ENCODE assay signal across 14 mouse cellular contexts in genomic region chr13:24993160-24993559, GRCm38 (mm10). TPM values are rescaled to one million over a fixed set of nuclear protein-coding genes. Genes with fewer than 3 reads are reported as not detected.
DNase-seq lines count a peak whose midpoint lies in the region; ATAC-seq and TF ChIP-seq lines count a peak whose summit lies in the region.
"Had no signal": no experiment of that assay in that cellular context is flagged by ENCODE, and none has a peak within 500 bp of the region (broad histone marks: within the 10 kb centered on the region; RNA-seq: fewer than 3 reads in every experiment).

No protein-coding gene starts in this region.

- no peak for TF ChIP-seq CTCF in layer of hippocampus, adult 2 months (conservative IDR thresholded peaks at IDR 0.05)

- peak overlapping the region; percentile 19; the same call in 1 of the 2 replicates for H3K27ac ChIP-seq in layer of hippocampus, adult 2 months
- H3K27ac ChIP-seq: embryonic facial prominence, embryonic 12.5 days; heart, embryonic 13.5 days; limb, embryonic 15.5 days had no signal

- H3K4me3 ChIP-seq in layer of hippocampus, adult 2 months: no peak overlapping the region
- H3K4me3 ChIP-seq: embryonic facial prominence, embryonic 12.5 days; heart, embryonic 13.5 days; limb, embryonic 15.5 days had no signal

- ATAC-seq in frontal cortex, adult (ENCODE audit: low TSS enrichment): peak; percentile 56
- ATAC-seq in granulocyte monocyte progenitor cell, adult 5-6 weeks (replicated peaks; ENCODE audit: poor library complexity, severe bottlenecking): 0 out of 2 replicates have a peak, but pooled peaks have one; percentile 21

- DNase-seq in frontal cortex, postnatal 10 days (ENCODE audit: low spot score in 2 of 2): no peak
- peak in 1 of 2 experiments; percentile 9 for DNase-seq in layer of hippocampus, adult 2 months (ENCODE audit: low spot score in 2 of 2)
- no peak for DNase-seq in layer of hippocampus, postnatal 25 days (ENCODE audit: extremely low spot score in 1 of 2, low spot score in 1 of 2)
- peak; percentile 19 for DNase-seq in 416B (ENCODE audit: low read depth)
- no peak for DNase-seq in thymus, postnatal 0 days (ENCODE audit: low spot score)
- DNase-seq in B cell, adult 2 months: no peak
- DNase-seq: adrenal gland, adult 2 months; thymus, postnatal 4 days had no signal

RNA-seq across cellular contexts. Expression of gene Mrs2, which starts 27.0 kb away (rescaled TPM):
- 10 to 100 TPM; 56.5 to 67.1 TPM for total RNA-seq in layer of hippocampus, adult 2 months (2021)
- total RNA-seq in layer of hippocampus, postnatal 25 days (2021): 10 to 100 TPM; 56.6 to 60.5 TPM
- total RNA-seq in granulocyte monocyte progenitor cell, adult 5-6 weeks (2014; fragmentation: Nextera tagmentation): 28.2 and 36.5 TPM in 2 replicates
- total RNA-seq in granulocyte monocyte progenitor cell, adult 5-6 weeks (2017): 11.7 and 12.8 TPM in 2 replicates
- polyA plus RNA-seq in thymus, postnatal 0 days (2015; fragmentation: Nextera tagmentation; extraction: Ambion mirVana): 18.6 and 24.6 TPM in 2 replicates

RNA-seq across cellular contexts. Expression of gene Gpld1, which starts 50.2 kb away (rescaled TPM):
- total RNA-seq in layer of hippocampus, adult 2 months (2021): 10 to 100 TPM; 19.4 to 21.7 TPM
- 10 to 100 TPM; 11.9 to 20.7 TPM for total RNA-seq in layer of hippocampus, postnatal 25 days (2021)
- 0.43 TPM in 1 of 2 replicates, not detected in the other for total RNA-seq in granulocyte monocyte progenitor cell, adult 5-6 weeks (2014; fragmentation: Nextera tagmentation)
- total RNA-seq in granulocyte monocyte progenitor cell, adult 5-6 weeks (2017): 0.17 and 0.52 TPM in 2 replicates
- 0.47 and 0.54 TPM in 2 replicates for polyA plus RNA-seq in thymus, postnatal 0 days (2015; fragmentation: Nextera tagmentation; extraction: Ambion mirVana)

RNA-seq across cellular contexts. Expression of gene Aldh5a1, which starts 55.7 kb away (rescaled TPM):
- 10 to 100 TPM; 63.0 to 64.3 TPM for total RNA-seq in layer of hippocampus, adult 2 months (2021)
- 10 to 100 TPM; 60.6 to 61.7 TPM for total RNA-seq in layer of hippocampus, postnatal 25 days (2021)
- total RNA-seq in granulocyte monocyte progenitor cell, adult 5-6 weeks (2014; fragmentation: Nextera tagmentation): 1.5 TPM in 2 replicates
- 2.6 and 3.1 TPM in 2 replicates for total RNA-seq in granulocyte monocyte progenitor cell, adult 5-6 weeks (2017)
- 1.2 and 1.3 TPM in 2 replicates for polyA plus RNA-seq in thymus, postnatal 0 days (2015; fragmentation: Nextera tagmentation; extraction: Ambion mirVana)
- total RNA-seq: monocyte, adult 5-6 weeks had no signal

Comparison
In these comparisons a context has a peak if more than half of its experiments do, and no peak if none do; other contexts are left out.
1. RNA of gene Gpld1, which starts 50.2 kb away (total RNA-seq): 19.4 to 21.7 TPM in layer of hippocampus, adult 2 months and 11.9 to 20.7 TPM in layer of hippocampus, postnatal 25 days; 0.17 to 0.52 TPM in granulocyte monocyte progenitor cell, adult 5-6 weeks; every median in the first group is over 4 times any median in the second.
2. RNA of gene Aldh5a1, which starts 55.7 kb away (total RNA-seq): 63.0 to 64.3 TPM in layer of hippocampus, adult 2 months and 60.6 to 61.7 TPM in layer of hippocampus, postnatal 25 days; 1.5 to 3.1 TPM in granulocyte monocyte progenitor cell, adult 5-6 weeks; every median in the first group is over 10 times any median in the second.